Mouse (Mus musculus): Measurements from ENCODE around the gene Bpnt1. TPM values are rescaled to one million over a fixed set of nuclear protein-coding genes. Genes with fewer than 3 reads are reported as not detected.
A peak's percentile ranks its signal among the peaks of the same experiment; 100 is the strongest.

Bpnt1 gene
- total and polyA plus RNA-seq, 3 experiments, result 22.0 to 29.1 TPM; not detected in 1

DNA sequence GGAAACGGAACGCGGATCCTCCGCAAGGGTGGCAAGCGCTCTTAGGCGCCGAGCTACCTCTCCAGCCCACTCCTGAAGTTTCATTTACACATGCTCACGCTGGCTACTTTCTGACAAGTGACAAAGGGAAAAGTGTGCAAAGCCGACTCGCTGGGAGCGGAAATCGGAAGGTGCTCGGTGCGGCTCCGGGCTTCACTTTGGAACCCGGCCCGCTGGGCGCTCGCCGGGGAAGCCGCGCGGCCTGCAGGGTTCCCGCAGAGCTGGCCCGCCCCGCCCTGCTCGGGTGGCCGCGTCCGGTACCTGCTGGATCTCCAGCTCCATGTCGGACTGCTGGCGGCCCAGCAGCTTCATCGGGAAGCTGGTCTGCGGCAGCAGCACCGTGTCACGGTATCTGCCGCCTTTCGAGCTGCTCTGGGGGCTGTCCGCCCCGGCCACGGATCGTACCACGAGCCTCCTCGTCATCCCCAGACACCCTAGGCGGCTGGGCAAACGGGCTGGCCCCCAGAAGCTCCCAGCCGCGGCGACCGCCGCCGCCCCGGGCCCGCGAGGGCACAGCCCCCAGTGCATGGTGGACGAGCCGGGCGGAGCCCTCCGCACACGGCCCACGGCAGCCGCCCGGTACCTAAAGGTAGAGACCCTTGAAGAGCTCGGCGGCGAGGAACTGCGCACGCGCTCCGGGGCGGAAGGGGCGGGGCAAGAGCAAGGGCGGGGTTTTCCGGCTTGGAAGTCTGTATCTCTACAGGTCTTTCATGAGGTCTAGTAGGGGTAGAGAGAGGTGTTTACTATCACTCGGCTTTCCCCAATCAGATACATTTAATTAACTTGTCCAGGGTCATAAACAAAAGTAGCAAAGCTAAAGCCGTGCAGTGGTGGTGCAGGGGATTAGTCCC lies 3.0 kb upstream of the Bpnt1 start, which contains the start of gene Iars2 (continued):
- TF ChIP-seq TAL1 (IDR thresholded peaks at IDR 0.05; ENCODE audit: low read length) (no peak), SMC3 (IDR thresholded peaks at IDR 0.05; ENCODE audit: low read depth, low read length) (no peak), ELF1 (IDR thresholded peaks at IDR 0.05; ENCODE audit: low read depth, low read length) (peak; percentile 63), NRF1 (IDR thresholded peaks at IDR 0.05; ENCODE audit: insufficient read depth, low read depth, low read length, poor library complexity, severe bottlenecking) (peak; percentile 85), RCOR1 (IDR thresholded peaks at IDR 0.05; ENCODE audit: low read depth, low read length) (no peak), HCFC1 (IDR thresholded peaks at IDR 0.05; ENCODE audit: low read depth, low read length) (peak; percentile 83), CHD2 (IDR thresholded peaks at IDR 0.05; ENCODE audit: low read length) (no peak), GABPA (IDR thresholded peaks at IDR 0.05; ENCODE audit: low read depth, low read length) (no peak), ZKSCAN1 (IDR thresholded peaks at IDR 0.05; ENCODE audit: low read depth, low read length) (no peak), ETS1 (IDR thresholded peaks at IDR 0.05; ENCODE audit: low read depth, low read length) (peak; percentile 6; the same call in 1 of the 2 replicates), POLR2AphosphoS5 (IDR thresholded peaks at IDR 0.05; ENCODE audit: borderline replicate concordance, low read depth, low read length) (no peak; the same call in 1 of the 2 replicates), MYB (IDR thresholded peaks at IDR 0.05; ENCODE audit: low read depth, low read length) (no peak), USF2 (IDR thresholded peaks at IDR 0.05; ENCODE audit: borderline replicate concordance in 1 of 2, insufficient read depth in 1 of 2, low read depth in 1 of 2, low read length in 2 of 2) (no peak), MAFK (IDR thresholded peaks at IDR 0.05; ENCODE audit: borderline replicate concordance, low read depth, low read length) (0 out of 2 replicates have a peak, but pooled peaks have one; percentile 12), CTCF (IDR thresholded peaks at IDR 0.05 in 2 of 3, conservative IDR thresholded peaks at IDR 0.05 in 1 of 3; ENCODE audit: control insufficient read depth in 1 of 3, insufficient read depth in 1 of 3, low read depth in 2 of 3, low read length in 3 of 3, poor library complexity in 1 of 3, severe bottlenecking in 1 of 3) (no peak), MAZ (IDR thresholded peaks at IDR 0.05; ENCODE audit: low read depth, low read length) (0 out of 2 replicates have a peak, but pooled peaks have one; percentile 58), NELFE (IDR thresholded peaks at IDR 0.05; ENCODE audit: low read depth, low read length) (peak; percentile 98), ZMIZ1 (IDR thresholded peaks at IDR 0.05; ENCODE audit: low read depth, low read length) (peak; percentile 95), MYC (IDR thresholded peaks at IDR 0.05; ENCODE audit: low read depth, low read length) (0 out of 2 replicates have a peak, but pooled peaks have one; percentile 8)

DNA sequence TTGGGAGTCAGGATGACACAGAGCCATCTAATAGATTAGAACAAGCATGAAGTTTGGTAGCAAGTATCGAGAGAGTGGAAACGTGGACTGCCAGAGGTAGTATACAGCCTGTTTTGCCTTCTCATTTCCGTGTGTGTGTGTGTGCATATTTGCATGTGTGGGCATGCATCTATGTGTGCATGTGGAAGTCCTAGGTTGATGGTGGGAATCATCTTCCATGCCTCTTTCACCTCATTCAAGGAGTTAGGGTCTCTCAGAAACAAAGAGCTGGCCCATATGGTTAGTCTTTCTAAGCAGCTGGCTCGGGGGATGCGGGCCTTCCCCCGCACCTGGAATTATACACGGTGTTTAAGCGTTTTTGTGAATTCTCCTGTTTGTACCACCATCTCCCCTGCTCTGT lies 2.1 kb upstream of the Bpnt1 start:
- no peak for DNase-seq (ENCODE audit: low read depth, low spot score)
- Histone ChIP-seq H3K27me3 (ENCODE audit: control insufficient read depth in 1 of 2, insufficient read depth in 2 of 2, low read length in 2 of 2) (no peaks in the 10 kb centered on the region), H3K9ac (ENCODE audit: control insufficient read depth, low read depth, low read length, poor library complexity, severe bottlenecking) (peak overlapping the region; percentile 69), H3K79me2 (ENCODE audit: control insufficient read depth, insufficient read depth, low read length, poor library complexity) (peaks cover 9% of the 10 kb centered on the region), H3K36me3 (ENCODE audit: control insufficient read depth in 1 of 2, insufficient read depth in 2 of 2, low read length in 2 of 2) (peaks cover 3 to 10% of the 10 kb centered on the region in 2 experiments), H3K4me3 (ENCODE audit: control insufficient read depth in 1 of 2, insufficient read depth in 1 of 2, low read depth in 2 of 2, low read length in 2 of 2) (peak overlapping the region; percentile 81 to 98), H3K9me3 (replicated peaks; ENCODE audit: insufficient read depth, low read length) (no peaks in the 10 kb centered on the region), H3K27ac (ENCODE audit: control insufficient read depth, low read depth, low read length) (peak overlapping the region; percentile 69), H3K4me1 (ENCODE audit: control insufficient read depth in 1 of 2, insufficient read depth in 2 of 2, low read length in 2 of 2) (peaks cover 2 to 11% of the 10 kb centered on the region in 2 experiments; a peak in 2 of 4 replicates)
- TF ChIP-seq NRF1 (IDR thresholded peaks at IDR 0.05; ENCODE audit: insufficient read depth, low read depth, low read length, poor library complexity, severe bottlenecking) (no peak), USF2 (IDR thresholded peaks at IDR 0.05; ENCODE audit: borderline replicate concordance in 1 of 2, insufficient read depth in 1 of 2, low read depth in 1 of 2, low read length in 2 of 2) (no peak), HCFC1 (IDR thresholded peaks at IDR 0.05; ENCODE audit: low read depth, low read length) (no peak), POLR2AphosphoS2 (IDR thresholded peaks at IDR 0.05; ENCODE audit: low read length) (no peak), GATA1 (IDR thresholded peaks at IDR 0.05; ENCODE audit: low read depth, low read length) (no peak), ZKSCAN1 (IDR thresholded peaks at IDR 0.05; ENCODE audit: low read depth, low read length) (no peak), CTCF (IDR thresholded peaks at IDR 0.05 in 2 of 3, conservative IDR thresholded peaks at IDR 0.05 in 1 of 3; ENCODE audit: control insufficient read depth in 1 of 3, insufficient read depth in 1 of 3, low read depth in 2 of 3, low read length in 3 of 3, poor library complexity in 1 of 3, severe bottlenecking in 1 of 3) (no peak), GABPA (IDR thresholded peaks at IDR 0.05; ENCODE audit: low read depth, low read length) (no peak), TBP (IDR thresholded peaks at IDR 0.05; ENCODE audit: low read depth, low read length) (no peak)
